Mouse (Mus musculus): ENCODE data around the gene 4931440F15Rik. TPM values are rescaled to one million over a fixed set of nuclear protein-coding genes. Genes with fewer than 3 reads are reported as not detected.
A peak's percentile ranks its signal among the peaks of the same experiment; 100 is the strongest.

4931440F15Rik gene
- polyA plus RNA-seq, 1 experiment from 2014 or later, result 0.07 TPM

DNA sequence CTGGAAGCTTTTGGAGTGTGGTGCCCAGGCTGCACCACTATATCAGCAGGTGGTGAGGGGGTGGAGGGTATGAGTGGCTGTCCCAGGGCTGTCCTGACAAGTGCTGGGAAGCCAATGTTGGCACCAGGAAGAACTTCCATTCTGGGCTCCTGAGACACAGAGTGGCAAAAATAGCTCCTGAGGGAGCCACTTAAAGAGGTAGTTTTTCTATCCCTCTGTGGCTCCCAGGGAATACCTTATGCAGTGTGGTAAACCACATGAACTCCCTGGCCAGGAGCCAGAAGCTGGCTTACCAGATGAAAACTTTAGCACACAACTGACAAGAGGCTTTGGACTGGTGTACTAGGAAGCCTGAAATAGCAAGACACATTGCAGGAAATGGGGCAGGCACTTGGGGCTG is 47.5 kb downstream of the 4931440F15Rik start:
- ATAC-seq (ENCODE audit: insufficient number of reproducible peaks, low FRiP score, low TSS enrichment, low read depth) (no peak), DNase-seq (ENCODE audit: low spot score) (no peak)
- Histone ChIP-seq H3K9me3 (ENCODE audit: control insufficient read depth, low read length) (no peaks in the 10 kb centered on the region), H3K4me2 (ENCODE audit: low read depth, severe bottlenecking) (no peak overlapping the region), H3K27ac (replicated peaks; ENCODE audit: low read depth, low read length) (no peak overlapping the region), H3K9ac (ENCODE audit: low read length) (no peak overlapping the region), H3K36me3 (ENCODE audit: control insufficient read depth, insufficient read depth, low read length) (no peaks in the 10 kb centered on the region), H3K4me3 (ENCODE audit: low read depth, low read length) (no peak overlapping the region), H3K4me1 (ENCODE audit: control insufficient read depth, insufficient read depth, low read length) (no peaks in the 10 kb centered on the region), H3K27me3 (ENCODE audit: control insufficient read depth, insufficient read depth, low read length) (no peaks in the 10 kb centered on the region)

DNA sequence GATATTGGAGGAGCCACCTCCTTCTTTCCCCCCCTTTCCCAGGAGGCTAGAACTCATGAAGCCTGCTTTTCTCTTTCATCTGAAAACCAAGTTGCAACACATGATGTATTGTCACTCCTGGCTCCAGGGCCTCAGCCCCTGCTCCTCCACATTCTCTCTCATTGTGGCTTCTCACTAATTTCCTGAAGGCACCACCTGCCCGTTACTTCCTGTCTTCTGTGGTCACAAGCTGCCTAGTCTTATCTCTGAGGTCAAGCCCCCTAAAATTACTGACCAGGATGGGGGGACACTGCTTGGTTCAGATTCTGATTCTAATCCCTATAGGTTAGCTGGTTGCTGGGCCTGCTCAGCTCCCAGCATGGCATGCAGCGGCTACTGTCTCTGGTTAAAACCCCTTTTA is 50.7 kb downstream of the 4931440F15Rik start:
- DNase-seq (ENCODE audit: low spot score) (no peak), ATAC-seq (ENCODE audit: insufficient number of reproducible peaks, low FRiP score, low TSS enrichment, low read depth) (no peak)
- Histone ChIP-seq H3K36me3 (ENCODE audit: control insufficient read depth, insufficient read depth, low read length) (no peaks in the 10 kb centered on the region), H3K27ac (replicated peaks; ENCODE audit: low read depth, low read length) (no peak overlapping the region), H3K4me3 (ENCODE audit: low read depth, low read length) (no peak overlapping the region), H3K4me1 (ENCODE audit: control insufficient read depth, insufficient read depth, low read length) (no peaks in the 10 kb centered on the region), H3K9me3 (ENCODE audit: control insufficient read depth, low read length) (no peaks in the 10 kb centered on the region), H3K4me2 (ENCODE audit: low read depth, severe bottlenecking) (no peak overlapping the region), H3K27me3 (ENCODE audit: control insufficient read depth, insufficient read depth, low read length) (no peaks in the 10 kb centered on the region), H3K9ac (ENCODE audit: low read length) (no peak overlapping the region)
- 55% methylated on average over 2 of the region's 2 CpGs for WGBS

DNA sequence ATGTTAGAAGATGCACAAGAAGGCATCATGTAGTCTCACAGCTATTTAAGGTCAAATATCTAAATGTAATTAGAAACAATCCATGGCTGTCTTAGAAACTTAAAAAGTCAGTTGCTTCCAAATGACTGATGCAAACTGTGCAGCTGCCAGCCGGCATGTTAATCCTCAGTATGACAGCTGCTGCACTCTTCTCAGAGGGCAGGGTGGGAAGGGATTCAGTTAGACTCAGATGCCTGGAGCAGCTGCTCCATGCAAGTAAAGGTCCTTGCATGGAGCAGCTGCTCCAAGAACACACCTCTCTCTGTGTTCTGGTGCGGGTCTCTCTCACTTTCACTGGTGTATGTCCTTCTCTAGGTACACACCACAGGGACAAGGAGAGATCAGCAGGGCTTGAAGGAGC is 51.2 kb downstream of the 4931440F15Rik start:
- no peaks in the 10 kb centered on the region for H3K9me3 ChIP-seq (ENCODE audit: control insufficient read depth, low read length)
- no peaks in the 10 kb centered on the region for H3K4me1 ChIP-seq (ENCODE audit: control insufficient read depth, insufficient read depth, low read length)
- ATAC-seq (ENCODE audit: insufficient number of reproducible peaks, low FRiP score, low TSS enrichment, low read depth), result peak; percentile 65; the same call in 1 of the 2 replicates
- H3K36me3 ChIP-seq (ENCODE audit: control insufficient read depth, insufficient read depth, low read length), result no peaks in the 10 kb centered on the region
- no peak overlapping the region for H3K27ac ChIP-seq (replicated peaks; ENCODE audit: low read depth, low read length)
- WGBS, result 61% methylated on average over 2 of the region's 2 CpGs
- H3K4me3 ChIP-seq (ENCODE audit: low read depth, low read length), result no peak overlapping the region
- H3K9ac ChIP-seq (ENCODE audit: low read length), result no peak overlapping the region
- H3K27me3 ChIP-seq (ENCODE audit: control insufficient read depth, insufficient read depth, low read length), result no peaks in the 10 kb centered on the region
- no peak for DNase-seq (ENCODE audit: low spot score)
- no peak overlapping the region for H3K4me2 ChIP-seq (ENCODE audit: low read depth, severe bottlenecking)

Other genes with a start within 250 kb of the 4931440F15Rik start
- gene Rtn4, start 132.7 kb downstream of the 4931440F15Rik start, polyA plus RNA-seq (2014; fragmentation: Nextera tagmentation; extraction: Ambion mirVana), result 56.3 and 60.7 TPM in 2 replicates
- 0.64 and 1.1 TPM in 2 replicates for gene Eml6, start 200.4 kb upstream of the 4931440F15Rik start, polyA plus RNA-seq (2014; fragmentation: Nextera tagmentation; extraction: Ambion mirVana)

Measured in limb, embryonic 11.5 days (tissue).